In the genomic region with DNA sequence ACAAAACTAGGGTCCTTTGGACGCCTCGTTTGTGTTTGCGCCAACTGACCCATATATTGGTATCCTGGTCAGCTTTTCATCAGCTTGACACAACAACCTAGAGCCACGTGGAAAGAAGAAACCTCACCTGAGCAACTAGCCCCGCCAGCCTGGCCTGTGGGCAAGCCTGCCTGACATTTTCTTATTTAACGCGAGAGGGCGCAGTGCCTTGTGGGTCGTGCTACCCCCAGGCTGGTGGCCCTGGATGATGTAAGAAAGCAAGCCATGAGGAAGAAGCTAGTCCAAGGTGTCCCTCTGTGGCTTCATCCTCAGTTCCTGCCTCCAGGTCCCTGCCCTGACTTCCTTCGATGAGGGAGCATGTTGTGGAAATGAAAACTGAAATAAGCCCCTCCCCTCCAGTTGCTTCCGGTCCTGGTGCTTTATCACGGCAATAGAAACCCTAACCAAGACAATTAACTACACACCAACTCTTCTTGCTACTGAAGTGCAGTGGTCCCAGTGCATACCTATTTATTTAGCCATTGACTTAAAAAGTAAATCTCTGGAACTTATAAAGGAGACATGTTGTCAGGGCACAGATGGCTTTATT, we compare ENCODE assay signal across 13 mouse cellular contexts.
A peak's percentile ranks its signal among the peaks of the same experiment; 100 is the strongest.
DNase-seq lines count a peak whose midpoint lies in the region; ATAC-seq and TF ChIP-seq lines count a peak whose summit lies in the region.
"Had no signal": no experiment of that assay in that cellular context is flagged by ENCODE, and none has a peak within 500 bp of the region (broad histone marks: within the 10 kb centered on the region; RNA-seq: fewer than 3 reads in every experiment).

No protein-coding gene starts in this region.

- no peak overlapping the region for H3K27ac ChIP-seq in midbrain, embryonic 11.5 days (ENCODE audit: low read depth, low read length)
- H3K27ac ChIP-seq in midbrain, embryonic 14.5 days (replicated peaks; ENCODE audit: low read depth, low read length) = no peak overlapping the region
- H3K27ac ChIP-seq in ES-Bruce4 (ENCODE audit: insufficient read depth, low read length) = no peak overlapping the region
- H3K27ac ChIP-seq in heart, embryonic 12.5 days (ENCODE audit: poor library complexity, severe bottlenecking) = no peak overlapping the region
- H3K27ac ChIP-seq: kidney, embryonic 15.5 days had no signal

- WGBS in midbrain, embryonic 11.5 days = 57% methylated on average over 12 of the region's 12 CpGs
- WGBS in midbrain, embryonic 14.5 days = 55% methylated on average over 12 of the region's 12 CpGs
- WGBS in heart, embryonic 12.5 days = 54% methylated on average over 12 of the region's 12 CpGs

- no peaks in the 10 kb centered on the region for H3K9me3 ChIP-seq in midbrain, embryonic 11.5 days (ENCODE audit: control insufficient read depth, low read length)
- no peaks in the 10 kb centered on the region for H3K9me3 ChIP-seq in midbrain, embryonic 14.5 days (ENCODE audit: control insufficient read depth, low read length)
- H3K9me3 ChIP-seq in ES-Bruce4 (replicated peaks; ENCODE audit: control insufficient read depth, insufficient read depth, low read length, poor library complexity, severe bottlenecking) = no peaks in the 10 kb centered on the region
- H3K9me3 ChIP-seq in heart, embryonic 12.5 days (replicated peaks) = no peaks in the 10 kb centered on the region
- H3K9me3 ChIP-seq: kidney, embryonic 15.5 days had no signal

- ATAC-seq in midbrain, embryonic 11.5 days (ENCODE audit: low FRiP score) = no peak
- ATAC-seq in midbrain, embryonic 14.5 days (ENCODE audit: low FRiP score, low TSS enrichment) = no peak
- no peak for ATAC-seq in heart, embryonic 12.5 days (ENCODE audit: insufficient number of reproducible peaks, low FRiP score)
- ATAC-seq: Patski had no signal

- H3K36me3 ChIP-seq in midbrain, embryonic 11.5 days (ENCODE audit: control insufficient read depth, insufficient read depth, low read length) = no peaks in the 10 kb centered on the region
- no peaks in the 10 kb centered on the region for H3K36me3 ChIP-seq in midbrain, embryonic 14.5 days (ENCODE audit: control insufficient read depth, insufficient read depth, low read length)
- no peaks in the 10 kb centered on the region for H3K36me3 ChIP-seq in ES-Bruce4 (ENCODE audit: control insufficient read depth, insufficient read depth, low read length, poor library complexity, severe bottlenecking)
- H3K36me3 ChIP-seq in heart, embryonic 12.5 days = no peaks in the 10 kb centered on the region
- H3K36me3 ChIP-seq: kidney, embryonic 15.5 days had no signal

- TF ChIP-seq EP300 in ES-Bruce4 (IDR thresholded peaks at IDR 0.05; ENCODE audit: insufficient read depth, low read depth, low read length) = no peak

- peak; percentile 48 for TF ChIP-seq CTCF in ES-Bruce4 (IDR thresholded peaks at IDR 0.05; ENCODE audit: low read depth, low read length)
- TF ChIP-seq CTCF in brain, embryonic 14.5 days (IDR thresholded peaks at IDR 0.05; ENCODE audit: borderline replicate concordance, extremely low read depth, insufficient read depth, insufficient read length) = peak; percentile 41; the same call in 1 of the 2 replicates

- no peaks in the 10 kb centered on the region for H3K27me3 ChIP-seq in midbrain, embryonic 11.5 days (ENCODE audit: control insufficient read depth, insufficient read depth, low read length)
- H3K27me3 ChIP-seq in midbrain, embryonic 14.5 days (ENCODE audit: control insufficient read depth, insufficient read depth, low read length) = no peaks in the 10 kb centered on the region
- no peaks in the 10 kb centered on the region for H3K27me3 ChIP-seq in ES-Bruce4 (ENCODE audit: control insufficient read depth, insufficient read depth, low read length, poor library complexity, severe bottlenecking)
- no peaks in the 10 kb centered on the region for H3K27me3 ChIP-seq in heart, embryonic 12.5 days (replicated peaks)
- H3K27me3 ChIP-seq: kidney, embryonic 15.5 days; Patski had no signal

- no peak overlapping the region for H3K9ac ChIP-seq in midbrain, embryonic 11.5 days (ENCODE audit: low read length)
- H3K9ac ChIP-seq in midbrain, embryonic 14.5 days (replicated peaks; ENCODE audit: low read length) = no peak overlapping the region
- H3K9ac ChIP-seq in ES-Bruce4 (ENCODE audit: low read depth, poor library complexity, severe bottlenecking) = no peak overlapping the region
- no peak overlapping the region for H3K9ac ChIP-seq in heart, embryonic 12.5 days
- H3K9ac ChIP-seq: kidney, embryonic 15.5 days had no signal

- TF ChIP-seq POLR2A in ES-Bruce4 (IDR thresholded peaks at IDR 0.05; ENCODE audit: insufficient read depth, low read length) = no peak
- TF ChIP-seq POLR2A in brain, embryonic 14.5 days (IDR thresholded peaks at IDR 0.05; ENCODE audit: borderline replicate concordance, extremely low read depth, insufficient read depth, insufficient read length, poor library complexity, severe bottlenecking) = no peak

- no peaks in the 10 kb centered on the region for H3K4me1 ChIP-seq in midbrain, embryonic 11.5 days (ENCODE audit: control insufficient read depth, insufficient read depth, low read length)
- H3K4me1 ChIP-seq in midbrain, embryonic 14.5 days (ENCODE audit: control insufficient read depth, insufficient read depth, low read length) = no peaks in the 10 kb centered on the region
- H3K4me1 ChIP-seq in ES-Bruce4 (ENCODE audit: control insufficient read depth, insufficient read depth, low read length) = peaks cover 2% of the 10 kb centered on the region
- H3K4me1 ChIP-seq in heart, embryonic 12.5 days (replicated peaks) = no peaks in the 10 kb centered on the region
- H3K4me1 ChIP-seq: kidney, embryonic 15.5 days had no signal

- no peak overlapping the region for H3K4me2 ChIP-seq in midbrain, embryonic 11.5 days
- no peak overlapping the region for H3K4me2 ChIP-seq in midbrain, embryonic 14.5 days (ENCODE audit: low read length)
- no peak overlapping the region for H3K4me2 ChIP-seq in heart, embryonic 12.5 days
- H3K4me2 ChIP-seq: kidney, embryonic 15.5 days had no signal

- DNase-seq in midbrain, embryonic 11.5 days (ENCODE audit: low spot score, missing footprints) = peak; percentile 85
- no peak for DNase-seq in midbrain, embryonic 14.5 days
- DNase-seq in brain, embryonic 14.5 days (ENCODE audit: low read depth) = peak; percentile 21
- peak; percentile 36 for DNase-seq in retina, embryonic 14.5 days (ENCODE audit: low spot score)
- no peak for DNase-seq in right cerebral cortex, postnatal 36 days (ENCODE audit: low spot score in 2 of 2)
- DNase-seq: adrenal gland, postnatal 36 days; cerebellum, postnatal 10 days; lung, adult 2 months had no signal

- H3K4me3 ChIP-seq in midbrain, embryonic 11.5 days (ENCODE audit: low read depth, low read length) = no peak overlapping the region
- H3K4me3 ChIP-seq in midbrain, embryonic 14.5 days (replicated peaks; ENCODE audit: low read depth, low read length) = no peak overlapping the region
- no peak overlapping the region for H3K4me3 ChIP-seq in ES-Bruce4 (ENCODE audit: low read depth, low read length)
- H3K4me3 ChIP-seq in heart, embryonic 12.5 days = no peak overlapping the region
- H3K4me3 ChIP-seq: erythroblast, embryonic 14.5 days; kidney, embryonic 15.5 days had no signal

Comparison
In these comparisons a context has a peak if more than half of its experiments do, and no peak if none do; other contexts are left out.
1. DNase-seq: peak in midbrain, embryonic 11.5 days (single experiment), brain, embryonic 14.5 days (single experiment) and retina, embryonic 14.5 days (single experiment); none in midbrain, embryonic 14.5 days (single experiment) and right cerebral cortex, postnatal 36 days (0 of 2).